Mouse (Mus musculus) hindbrain, embryonic 11.5 days (tissue): ENCODE data around the gene Pgghg. TPM values are rescaled to one million over a fixed set of nuclear protein-coding genes. Genes with fewer than 3 reads are reported as not detected.

Experiments
- ATAC-seq: fragments of 200-750 bp; cut with Nextera tagmentation; 2 replicates; pipeline ENCODE4 v1.8.0; 2017; ENCODE audit warnings: mild to moderate bottlenecking, moderate TSS enrichment, moderate library complexity; ENCODE audit not compliant: low FRiP score
- DNase-seq: peaks from one replicate; pipeline ENCODE4 v3.0.0-alpha.2; 2015; ENCODE audit warnings: low spot score
- H3K27ac ChIP-seq: fragments of 300-500 bp; sonication (generic); 2 replicates; pipeline ENCODE4 v1.5.1; 2014; ENCODE audit warnings: mild to moderate bottlenecking, low read depth, low read length
- H3K27me3 ChIP-seq: fragments of 300-500 bp; sonication (generic); 2 replicates; pipeline ENCODE4 v1.6.1; 2014; ENCODE audit warnings: mild to moderate bottlenecking, low read length, moderate library complexity, mixed read lengths; ENCODE audit not compliant: control insufficient read depth, insufficient read depth
- H3K36me3 ChIP-seq: fragments of 300-500 bp; sonication (generic); 2 replicates; pipeline ENCODE4 v1.6.1; 2014; ENCODE audit warnings: mild to moderate bottlenecking, low read length, moderate library complexity, mixed read lengths; ENCODE audit not compliant: control insufficient read depth, insufficient read depth
- H3K4me1 ChIP-seq: fragments of 300-500 bp; sonication (generic); replicated peaks from 2 replicates; pipeline ENCODE4 v1.6.1; 2014; ENCODE audit warnings: low read length, mixed read lengths; ENCODE audit not compliant: control insufficient read depth, insufficient read depth
- H3K4me2 ChIP-seq: fragments of 300-500 bp; sonication (generic); replicated peaks from 2 replicates; pipeline ENCODE4 v1.6.1; 2014; ENCODE audit warnings: mild to moderate bottlenecking, low read depth, low read length
- H3K4me3 ChIP-seq: fragments of 300-500 bp; sonication (generic); 2 replicates; pipeline ENCODE4 v1.5.1; 2014; ENCODE audit warnings: low read depth, low read length
- H3K9ac ChIP-seq: fragments of 300-500 bp; sonication (generic); 2 replicates; pipeline ENCODE4 v1.6.1; 2014; ENCODE audit warnings: low read depth, low read length
- H3K9me3 ChIP-seq: fragments of 300-500 bp; sonication (generic); 2 replicates; pipeline ENCODE4 v1.6.1; 2016; ENCODE audit warnings: low read length; ENCODE audit not compliant: control insufficient read depth
- WGBS: fragments of 180-500 bp; shearing (Covaris S2); extraction: QIAGEN DNeasy Blood & Tissue Kit; methylation state at CpG from one replicate; pipeline ENCODE4 v1.1.7; 2014; 5-methylcytosine and 5-hydroxymethylcytosine counted together
- polyA plus RNA-seq: library from polyadenylated mRNA; unstranded; fragments of >200 nt; fragmentation: Nextera tagmentation; extraction: Ambion mirVana; gene quantifications from 2 replicates; pipeline ENCODE4 v1.2.1, GENCODE M21; 2014

Gene Pgghg
- polyA plus RNA-seq, 1 experiment from 2014 or later, result 9.7 TPM

GRCm38 (mm10) chr7:140987182-140988138, 46.3 kb downstream of the Pgghg start:
- H3K9me3 ChIP-seq, result no peaks in the 10 kb centered on the region
- no peaks in the 10 kb centered on the region for H3K4me1 ChIP-seq
- no peak overlapping the region for H3K27ac ChIP-seq
- DNase-seq, result no peak
- H3K27me3 ChIP-seq, result no peaks in the 10 kb centered on the region
- H3K9ac ChIP-seq, result no peak overlapping the region
- no peaks in the 10 kb centered on the region for H3K36me3 ChIP-seq
- 89% methylated on average over 17 of the region's 17 CpGs for WGBS
- no peak overlapping the region for H3K4me2 ChIP-seq
- ATAC-seq, result no peak
- H3K4me3 ChIP-seq, result no peak overlapping the region

- Histone ChIP-seq H3K36me3 (no peaks in the 10 kb centered on the region), H3K27me3 (no peaks in the 10 kb centered on the region), H3K4me3 (no peak overlapping the region), H3K4me2 (no peak overlapping the region), H3K4me1 (no peaks in the 10 kb centered on the region), H3K9me3 (no peaks in the 10 kb centered on the region), H3K27ac (no peak overlapping the region), H3K9ac (no peak overlapping the region)
- no peak for DNase-seq
- no peak for ATAC-seq
- WGBS, result 78% methylated on average over 4 of the region's 4 CpGs
Observed at GRCm38 (mm10) chr7:140989022-140989421, 47.8 kb downstream of the Pgghg start.

- Histone ChIP-seq H3K4me1 (no peaks in the 10 kb centered on the region), H3K27me3 (no peaks in the 10 kb centered on the region), H3K36me3 (no peaks in the 10 kb centered on the region), H3K9ac (no peak overlapping the region), H3K9me3 (no peaks in the 10 kb centered on the region), H3K4me3 (no peak overlapping the region), H3K27ac (no peak overlapping the region), H3K4me2 (no peak overlapping the region)
- ATAC-seq (no peak), DNase-seq (no peak)
- 68% methylated on average over 6 of the region's 6 CpGs for WGBS
Observed at GRCm38 (mm10) chr7:140990185-140990584, 49.0 kb downstream of the Pgghg start.

GRCm38 (mm10) chr7:140990622-140991021, 49.4 kb downstream of the Pgghg start:
- Histone ChIP-seq H3K27me3 (no peaks in the 10 kb centered on the region), H3K4me2 (no peak overlapping the region), H3K9ac (no peak overlapping the region), H3K9me3 (no peaks in the 10 kb centered on the region), H3K4me1 (no peaks in the 10 kb centered on the region), H3K36me3 (no peaks in the 10 kb centered on the region), H3K4me3 (no peak overlapping the region), H3K27ac (no peak overlapping the region)
- WGBS, result 72% methylated on average over 5 of the region's 5 CpGs
- no peak for DNase-seq
- ATAC-seq, result no peak

- Histone ChIP-seq H3K9ac (no peak overlapping the region), H3K27me3 (no peaks in the 10 kb centered on the region), H3K9me3 (no peaks in the 10 kb centered on the region), H3K27ac (no peak overlapping the region), H3K4me3 (no peak overlapping the region), H3K4me2 (no peak overlapping the region), H3K36me3 (no peaks in the 10 kb centered on the region), H3K4me1 (no peaks in the 10 kb centered on the region)
- WGBS, result 86% methylated on average over 14 of the region's 14 CpGs
- DNase-seq (no peak), ATAC-seq (no peak)
Observed at GRCm38 (mm10) chr7:140991117-140991689, 50.0 kb downstream of the Pgghg start.

Other genes with a start within 250 kb of the Pgghg start
- not detected in 2 replicates for gene Olfr541, start 244.1 kb upstream of the Pgghg start, polyA plus RNA-seq
- gene Cyp2e1, start 177.7 kb upstream of the Pgghg start, polyA plus RNA-seq, result not detected in 2 replicates
- 0.45 TPM in 1 of 2 replicates, not detected in the other for gene Syce1, start 153.5 kb upstream of the Pgghg start, polyA plus RNA-seq
- 6.4 and 8.1 TPM in 2 replicates for gene Zfp941, start 119.2 kb upstream of the Pgghg start, polyA plus RNA-seq
- 0.25 TPM in 1 of 2 replicates, not detected in the other for gene Urah, start 106.4 kb upstream of the Pgghg start, polyA plus RNA-seq
- gene Scgb1c1, start 95.8 kb upstream of the Pgghg start, polyA plus RNA-seq, result not detected in 2 replicates
- not detected in 2 replicates for gene Odf3, start 93.6 kb upstream of the Pgghg start, polyA plus RNA-seq
- gene Gm45785, start 85.1 kb upstream of the Pgghg start, polyA plus RNA-seq, result not detected in 2 replicates
- gene Ric8a, start 84.4 kb upstream of the Pgghg start, polyA plus RNA-seq, result 74.6 and 74.8 TPM in 2 replicates
- 24.2 and 28.9 TPM in 2 replicates for gene Bet1l, start 83.8 kb upstream of the Pgghg start, polyA plus RNA-seq
- gene Psmd13, start 59.4 kb upstream of the Pgghg start, polyA plus RNA-seq, result 182 and 243 TPM in 2 replicates
- 21.6 and 23.3 TPM in 2 replicates for gene Sirt3, start 59.1 kb upstream of the Pgghg start, polyA plus RNA-seq
- gene Cox8b, start 40.9 kb upstream of the Pgghg start, polyA plus RNA-seq, result 0.86 TPM in 1 of 2 replicates, not detected in the other
- 0.06 and 0.17 TPM in 2 replicates for gene Nlrp6, start 20.5 kb upstream of the Pgghg start, polyA plus RNA-seq
- gene Ifitm5, start 8.9 kb downstream of the Pgghg start, polyA plus RNA-seq, result 0.27 and 0.54 TPM in 2 replicates
- not detected in 2 replicates for gene Gm45717, start 14.5 kb downstream of the Pgghg start, polyA plus RNA-seq
- gene Ifitm2, start 14.6 kb downstream of the Pgghg start, polyA plus RNA-seq, result 290 and 308 TPM in 2 replicates
- gene Ifitm1, start 25.8 kb downstream of the Pgghg start, polyA plus RNA-seq, result 6.9 and 7.8 TPM in 2 replicates
- 18.6 and 20.6 TPM in 2 replicates for gene Ifitm3, start 69.4 kb downstream of the Pgghg start, polyA plus RNA-seq
- 0.24 TPM in 1 of 2 replicates, not detected in the other for gene Ifitm6, start 76.5 kb downstream of the Pgghg start, polyA plus RNA-seq
- gene Gm17387, start 87.7 kb downstream of the Pgghg start, polyA plus RNA-seq, result not detected in 2 replicates
- gene B4galnt4, start 119.7 kb downstream of the Pgghg start, polyA plus RNA-seq, result 15.1 and 18.1 TPM in 2 replicates
- gene Pkp3, start 136.8 kb downstream of the Pgghg start, polyA plus RNA-seq, result 2.0 and 2.6 TPM in 2 replicates
- 1.0 and 2.1 TPM in 2 replicates for gene Sigirr, start 159.2 kb downstream of the Pgghg start, polyA plus RNA-seq
- 0.48 and 0.70 TPM in 2 replicates for gene Ano9, start 176.4 kb downstream of the Pgghg start, polyA plus RNA-seq
- 65.2 and 73.5 TPM in 2 replicates for gene Ptdss2, start 181.0 kb downstream of the Pgghg start, polyA plus RNA-seq
- gene Rnh1, start 231.5 kb downstream of the Pgghg start, polyA plus RNA-seq, result 59.6 and 64.4 TPM in 2 replicates